Mouse (Mus musculus) thymus, adult 2 months (tissue): ENCODE data around the gene Gm17455. TPM values are rescaled to one million over a fixed set of nuclear protein-coding genes. Genes with fewer than 3 reads are reported as not detected.

Source experiments
- DNase-seq: peaks from one replicate; pipeline ENCODE4 v3.0.0; 2021
- H3K27ac ChIP-seq: fragments of 200-500 bp; 2 replicates; pipeline ENCODE4 v1.5.1; 2012; ENCODE audit warnings: low read length, control low read depth; ENCODE audit not compliant: control insufficient read depth, insufficient read depth
- H3K27me3 ChIP-seq: fragments of 200-500 bp; 2 replicates; pipeline ENCODE4 v1.6.1; 2012; ENCODE audit warnings: mild to moderate bottlenecking, low read length, moderate library complexity, mixed read lengths; ENCODE audit not compliant: control insufficient read depth, insufficient read depth
- H3K36me3 ChIP-seq: fragments of 200-500 bp; 2 replicates; pipeline ENCODE4 v1.6.1; 2012; ENCODE audit warnings: mild to moderate bottlenecking, low read length, moderate library complexity; ENCODE audit not compliant: control insufficient read depth, insufficient read depth
- H3K4me1 ChIP-seq: fragments of 200-500 bp; replicated peaks from 2 replicates; pipeline ENCODE4 v1.6.1; 2012; ENCODE audit warnings: low read length; ENCODE audit not compliant: control insufficient read depth, insufficient read depth
- H3K4me3 ChIP-seq: fragments of 200-500 bp; 2 replicates; pipeline ENCODE4 v1.5.1; 2012; ENCODE audit warnings: mild to moderate bottlenecking, low read length, control low read depth, moderate library complexity; ENCODE audit not compliant: control insufficient read depth, insufficient read depth
- CTCF ChIP-seq: fragments of 200-500 bp; IDR thresholded peaks from 2 replicates; pipeline ENCODE4 v1.5.1; 2012; ENCODE audit warnings: mild to moderate bottlenecking, control low read depth, low read length, moderate library complexity, borderline replicate concordance; ENCODE audit not compliant: control insufficient read depth, poor library complexity, insufficient read depth; ENCODE audit errors: extremely low read depth
- POLR2A ChIP-seq: fragments of 200-500 bp; IDR thresholded peaks from 2 replicates; pipeline ENCODE4 v1.6.1; 2012; ENCODE audit warnings: mild to moderate bottlenecking, low read length, control low read depth, moderate library complexity; ENCODE audit not compliant: control insufficient read depth, poor library complexity, insufficient read depth; ENCODE audit errors: extremely low read depth
- WGBS: fragments of 180-500 bp; shearing (Covaris S2); methylation state at CpG from one replicate; pipeline ENCODE4 v1.1.7; 2018; 5-methylcytosine and 5-hydroxymethylcytosine counted together
- polyA plus RNA-seq: library from polyadenylated mRNA; depleted of rRNA; stranded (reverse); fragments of >200 nt; gene quantifications from 2 replicates; pipeline ENCODE4 v1.2.3, GENCODE M21; 2012

Gm17455 gene
- polyA plus RNA-seq, 1 experiment, result 1.1 TPM

GRCm38 (mm10) chr10:60394936-60395335, 4.6 kb upstream of the Gm17455 start:
- TF ChIP-seq POLR2A, result no peak
- no peak for TF ChIP-seq CTCF
- Histone ChIP-seq H3K27ac (no peak overlapping the region), H3K36me3 (no peaks in the 10 kb centered on the region), H3K4me1 (peaks cover 16% of the 10 kb centered on the region), H3K27me3 (no peaks in the 10 kb centered on the region), H3K4me3 (no peak overlapping the region)
- DNase-seq, result no peak
- WGBS, result 92% methylated on average over 7 of the region's 7 CpGs

DNA sequence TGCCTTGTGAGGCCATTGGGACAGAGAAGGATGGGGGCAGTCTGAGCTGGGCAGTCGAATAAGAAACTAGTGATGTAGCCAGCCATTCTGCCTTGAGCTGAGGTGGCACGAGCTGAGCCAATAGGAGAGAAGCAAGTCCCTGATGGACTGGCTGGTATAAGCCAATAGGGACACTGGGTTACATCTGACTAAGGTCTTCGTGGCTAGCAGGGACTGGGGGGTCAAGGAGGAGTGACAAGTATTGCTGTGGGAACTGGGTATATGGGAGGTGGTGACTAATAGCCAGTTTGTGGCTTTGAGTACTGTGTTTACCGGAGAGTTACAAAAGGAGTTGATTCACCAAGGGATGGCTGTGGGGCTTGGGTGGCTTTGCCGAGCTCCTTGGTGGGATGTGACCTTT, 3.9 kb upstream of the Gm17455 start:
- H3K36me3 ChIP-seq, result no peaks in the 10 kb centered on the region
- WGBS, result 81% methylated on average over 5 of the region's 5 CpGs
- H3K4me3 ChIP-seq, result no peak overlapping the region
- no peaks in the 10 kb centered on the region for H3K27me3 ChIP-seq
- peaks cover 9% of the 10 kb centered on the region for H3K4me1 ChIP-seq
- H3K27ac ChIP-seq, result no peak overlapping the region
- TF ChIP-seq POLR2A (no peak), CTCF (no peak)
- DNase-seq, result no peak

- 70% methylated on average over 10 of the region's 10 CpGs for WGBS
- no peak for TF ChIP-seq CTCF
- no peak for TF ChIP-seq POLR2A
- Histone ChIP-seq H3K36me3 (no peaks in the 10 kb centered on the region), H3K4me1 (no peaks in the 10 kb centered on the region), H3K27ac (no peak overlapping the region), H3K4me3 (no peak overlapping the region), H3K27me3 (no peaks in the 10 kb centered on the region)
- DNase-seq, result no peak
These were observed 1.3 kb upstream of the Gm17455 start for GRCm38 (mm10) chr10:60398051-60398814.

DNA sequence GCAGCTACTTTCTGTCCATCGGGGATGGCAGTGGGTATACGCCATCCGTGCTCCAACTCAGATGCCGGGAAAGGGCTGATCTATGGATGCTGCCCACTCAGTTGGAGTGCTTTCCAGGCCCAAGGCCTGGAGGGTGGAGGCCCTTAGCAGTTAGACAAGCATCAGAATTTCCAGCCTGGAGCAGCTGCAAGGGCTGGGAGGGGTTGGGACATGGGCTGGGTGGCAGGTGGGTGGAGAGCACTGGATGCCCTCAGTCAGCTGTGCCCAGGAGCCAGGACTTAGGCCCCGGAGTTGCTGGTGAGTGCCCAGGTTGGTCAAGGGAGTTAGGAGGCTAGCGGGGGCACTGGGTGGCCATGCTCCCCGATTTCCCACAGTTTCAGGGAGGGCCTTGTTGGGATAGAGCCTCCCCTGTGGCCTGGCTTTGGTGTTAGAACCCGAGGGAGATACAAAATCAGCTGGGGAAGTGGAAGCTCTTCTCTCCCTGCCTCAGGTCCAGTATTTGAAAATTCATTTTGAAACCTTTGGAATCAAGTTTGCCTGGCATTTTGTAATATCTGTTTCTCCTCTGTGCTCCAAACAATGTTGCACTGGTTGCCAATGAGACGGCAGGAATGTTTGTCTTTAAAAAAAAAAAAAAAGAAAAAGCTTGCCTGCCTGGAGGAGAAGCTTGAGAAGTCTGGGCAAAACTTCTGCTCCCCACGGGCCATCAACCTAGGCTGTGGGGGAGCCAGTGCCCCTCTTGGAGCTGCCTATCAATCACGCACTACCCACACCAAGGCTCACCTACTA, 1.2 kb downstream of the Gm17455 start:
- no peaks in the 10 kb centered on the region for H3K27me3 ChIP-seq
- no peaks in the 10 kb centered on the region for H3K4me1 ChIP-seq
- no peaks in the 10 kb centered on the region for H3K36me3 ChIP-seq
- TF ChIP-seq CTCF (no peak), POLR2A (no peak)
- no peak overlapping the region for H3K27ac ChIP-seq
- DNase-seq, result no peak
- H3K4me3 ChIP-seq, result no peak overlapping the region
- 90% methylated on average over 11 of the region's 11 CpGs for WGBS

- Histone ChIP-seq H3K4me3 (no peak overlapping the region), H3K27me3 (no peaks in the 10 kb centered on the region), H3K4me1 (no peaks in the 10 kb centered on the region), H3K36me3 (no peaks in the 10 kb centered on the region), H3K27ac (no peak overlapping the region)
- 89% methylated on average over 7 of the region's 7 CpGs for WGBS
- DNase-seq, result no peak
- TF ChIP-seq CTCF, result no peak
- no peak for TF ChIP-seq POLR2A
These were observed 6.1 kb downstream of the Gm17455 start for GRCm38 (mm10) chr10:60405460-60406177.

GRCm38 (mm10) chr10:60407831-60408230, 8.3 kb downstream of the Gm17455 start:
- Histone ChIP-seq H3K27me3 (no peaks in the 10 kb centered on the region), H3K4me3 (no peak overlapping the region), H3K4me1 (0 out of 2 replicates have a peak, but pooled peaks cover 5% of the 10 kb centered on the region), H3K36me3 (no peaks in the 10 kb centered on the region), H3K27ac (no peak overlapping the region)
- DNase-seq, result peak; percentile 78
- TF ChIP-seq CTCF, result peak; percentile 85
- TF ChIP-seq POLR2A, result no peak
- WGBS, result 14% methylated on average over 5 of the region's 5 CpGs
